Mouse (Mus musculus) cerebellum, postnatal 25 days (tissue): ENCODE results near the gene Plcb4.
A peak's percentile ranks its signal among the peaks of the same experiment; 100 is the strongest.

Source experiments
- DNase-seq, 2 experiments: peaks; one replicate each; pipeline ENCODE4 v3.0.0; 2021; ENCODE audit warnings: mixed read lengths in 2 of 2

The Plcb4 gene

GRCm38 (mm10) chr2:136050793-136051615 lies 392.2 kb downstream of the Plcb4 start:
- peak; percentile 60 to 69 for DNase-seq

GRCm38 (mm10) chr2:136051688-136052289 lies 393.0 kb downstream of the Plcb4 start, which contains the start of gene Lamp5:
Gene Lamp5 (plus strand): TSS chr2:136052239.
- DNase-seq: peak; percentile 16 to 22

GRCm38 (mm10) chr2:136057861-136058331 lies 399.1 kb downstream of the Plcb4 start:
- peak; percentile 13 to 17 for DNase-seq

GRCm38 (mm10) chr2:136058398-136058797 lies 399.6 kb downstream of the Plcb4 start:
- peak; percentile 9 to 12 for DNase-seq

GRCm38 (mm10) chr2:136059029-136059669 lies 400.3 kb downstream of the Plcb4 start:
- peak; percentile 13 to 14 for DNase-seq
